ENCODE assay signal across 28 mouse cellular contexts in genomic region chr16:92685766-92686315, GRCm38 (mm10).
DNase-seq lines count a peak whose midpoint lies in the region; ATAC-seq and TF ChIP-seq lines count a peak whose summit lies in the region.
"Had no signal": no experiment of that assay in that cellular context is flagged by ENCODE, and none has a peak within 500 bp of the region (broad histone marks: within the 10 kb centered on the region; RNA-seq: fewer than 3 reads in every experiment).

No protein-coding gene starts in this region.

- peaks cover 4% of the 10 kb centered on the region; the same call in 1 of the 2 replicates for H3K27me3 ChIP-seq in intestine, embryonic 16.5 days (replicated peaks; ENCODE audit: control insufficient read depth, insufficient read depth, low read length)
- peaks cover 6% of the 10 kb centered on the region; the same call in 1 of the 2 replicates for H3K27me3 ChIP-seq in intestine, embryonic 15.5 days (replicated peaks)
- no peaks in the 10 kb centered on the region; the same call in 1 of the 2 replicates for H3K27me3 ChIP-seq in embryonic facial prominence, embryonic 13.5 days
- H3K27me3 ChIP-seq in stomach, embryonic 15.5 days (replicated peaks): no peaks in the 10 kb centered on the region
- H3K27me3 ChIP-seq: CH12.LX; liver, embryonic 12.5 days; megakaryocyte, embryonic 14.5 days had no signal

- H3K4me3 ChIP-seq in intestine, embryonic 16.5 days (ENCODE audit: low read length): no peak overlapping the region
- no peak overlapping the region for H3K4me3 ChIP-seq in intestine, embryonic 15.5 days (replicated peaks)
- H3K4me3 ChIP-seq in lung, adult 2 months (replicated peaks; ENCODE audit: extremely low read depth, low read depth, low read length): no peak overlapping the region
- H3K4me3 ChIP-seq in embryonic facial prominence, embryonic 13.5 days: no peak overlapping the region
- no peak overlapping the region for H3K4me3 ChIP-seq in stomach, embryonic 15.5 days (replicated peaks)
- H3K4me3 ChIP-seq: forebrain, embryonic 10.5 days; gastrocnemius, adult 2 months; heart, adult 2 months; heart, embryonic 12.5 days; layer of hippocampus, adult 2 months; liver, embryonic 12.5 days; megakaryocyte, embryonic 14.5 days had no signal

- ATAC-seq in intestine, embryonic 16.5 days: 0 out of 2 replicates have a peak, but pooled peaks have one; percentile 18
- no peak for ATAC-seq in intestine, embryonic 15.5 days
- no peak for ATAC-seq in embryonic facial prominence, embryonic 13.5 days (ENCODE audit: insufficient number of reproducible peaks, insufficient read depth, low FRiP score, low TSS enrichment, low read depth)
- no peak for ATAC-seq in stomach, embryonic 15.5 days (ENCODE audit: insufficient read depth, low FRiP score, low read depth)
- ATAC-seq: forebrain, embryonic 16.5 days; liver, embryonic 12.5 days; liver, postnatal 0 days had no signal

- WGBS in intestine, embryonic 16.5 days: 41% methylated on average over 6 of the region's 6 CpGs
- 45% methylated on average over 6 of the region's 6 CpGs for WGBS in intestine, embryonic 15.5 days
- WGBS in lung, adult 2 months: 48% methylated on average over 6 of the region's 6 CpGs
- WGBS in embryonic facial prominence, embryonic 13.5 days: 41% methylated on average over 6 of the region's 6 CpGs
- WGBS in stomach, embryonic 15.5 days: 42% methylated on average over 6 of the region's 6 CpGs

- TF ChIP-seq POLR2A in lung, adult 2 months (IDR thresholded peaks at IDR 0.05; ENCODE audit: borderline replicate concordance, extremely low read depth, low read depth, low read length): no peak

- H3K4me2 ChIP-seq in intestine, embryonic 16.5 days (ENCODE audit: low read depth, low read length): no peak overlapping the region
- no peak overlapping the region; the same call in 1 of the 2 replicates for H3K4me2 ChIP-seq in intestine, embryonic 15.5 days (replicated peaks)
- H3K4me2 ChIP-seq in embryonic facial prominence, embryonic 13.5 days: no peak overlapping the region
- no peak overlapping the region for H3K4me2 ChIP-seq in stomach, embryonic 15.5 days
- H3K4me2 ChIP-seq: heart, embryonic 12.5 days; hindbrain, embryonic 14.5 days; liver, embryonic 12.5 days had no signal

- H3K9me3 ChIP-seq in intestine, embryonic 16.5 days (ENCODE audit: control insufficient read depth, low read length): no peaks in the 10 kb centered on the region
- no peaks in the 10 kb centered on the region for H3K9me3 ChIP-seq in intestine, embryonic 15.5 days
- no peaks in the 10 kb centered on the region for H3K9me3 ChIP-seq in embryonic facial prominence, embryonic 13.5 days
- no peaks in the 10 kb centered on the region for H3K9me3 ChIP-seq in stomach, embryonic 15.5 days
- H3K9me3 ChIP-seq: forebrain, embryonic 10.5 days; G1E; heart, embryonic 12.5 days; liver, embryonic 12.5 days; megakaryocyte, embryonic 14.5 days had no signal

- peaks cover 14% of the 10 kb centered on the region for H3K4me1 ChIP-seq in intestine, embryonic 16.5 days (ENCODE audit: control insufficient read depth, insufficient read depth, low read length)
- 0 out of 2 replicates have a peak, but pooled peaks cover 11% of the 10 kb centered on the region for H3K4me1 ChIP-seq in intestine, embryonic 15.5 days (replicated peaks)
- peaks cover 8% of the 10 kb centered on the region; the same call in 1 of the 2 replicates for H3K4me1 ChIP-seq in lung, adult 2 months (ENCODE audit: control insufficient read depth, insufficient read depth, low read length)
- H3K4me1 ChIP-seq in embryonic facial prominence, embryonic 13.5 days: peaks cover 44% of the 10 kb centered on the region
- peaks cover 13% of the 10 kb centered on the region for H3K4me1 ChIP-seq in stomach, embryonic 15.5 days

- H3K36me3 ChIP-seq in intestine, embryonic 16.5 days (ENCODE audit: control insufficient read depth, insufficient read depth, low read length): no peaks in the 10 kb centered on the region
- no peaks in the 10 kb centered on the region for H3K36me3 ChIP-seq in intestine, embryonic 15.5 days
- peaks cover 54% of the 10 kb centered on the region for H3K36me3 ChIP-seq in embryonic facial prominence, embryonic 13.5 days
- no peaks in the 10 kb centered on the region for H3K36me3 ChIP-seq in stomach, embryonic 15.5 days
- H3K36me3 ChIP-seq: forebrain, embryonic 10.5 days; heart, embryonic 12.5 days had no signal

- TF ChIP-seq CTCF in lung, adult 2 months (IDR thresholded peaks at IDR 0.05; ENCODE audit: insufficient read depth, low read length): no peak

- DNase-seq in lung, postnatal 4 days: peak; percentile 16 to 29
- DNase-seq in lung, adult 2 months: no peak
- no peak for DNase-seq in c-Kit-positive CD71-positive TER-119-positive erythroid progenitor cells, embryonic 14.5 days (ENCODE audit: low spot score)
- no peak for DNase-seq in gastrocnemius, postnatal 14 days
- DNase-seq: adrenal gland, postnatal 25 days; cerebellum, adult 18-20 months; cerebellum, postnatal 10 days; gastrocnemius, adult 2 months; heart, adult 2 months; heart, postnatal 4 days; kidney, adult 18-20 months; kidney, postnatal 36 days; liver, postnatal 0 days; midbrain, embryonic 14.5 days; right cerebral cortex, postnatal 25 days had no signal

- intact Hi-C loops in gastrocnemius, postnatal 14 days (cut with DNase I; ENCODE audit: low total_unique reads): no loop called here

- H3K27ac ChIP-seq in intestine, embryonic 16.5 days (ENCODE audit: low read length): no peak overlapping the region
- H3K27ac ChIP-seq in intestine, embryonic 15.5 days: no peak overlapping the region
- peak overlapping the region; percentile 49; the same call in 1 of the 2 replicates for H3K27ac ChIP-seq in embryonic facial prominence, embryonic 13.5 days
- peak overlapping the region; percentile 44; the same call in 1 of the 2 replicates for H3K27ac ChIP-seq in stomach, embryonic 15.5 days
- H3K27ac ChIP-seq: forebrain, embryonic 10.5 days; gastrocnemius, adult 2 months; heart, adult 2 months; hindbrain, embryonic 14.5 days; layer of hippocampus, adult 2 months; liver, embryonic 12.5 days had no signal

- no peak overlapping the region for H3K9ac ChIP-seq in intestine, embryonic 16.5 days (ENCODE audit: low read depth, low read length)
- H3K9ac ChIP-seq in intestine, embryonic 15.5 days: no peak overlapping the region
- no peak overlapping the region for H3K9ac ChIP-seq in embryonic facial prominence, embryonic 13.5 days
- H3K9ac ChIP-seq in stomach, embryonic 15.5 days: no peak overlapping the region
- H3K9ac ChIP-seq: heart, embryonic 12.5 days; hindbrain, embryonic 14.5 days; liver, embryonic 12.5 days; liver, postnatal 0 days had no signal

Comparison
In these comparisons a context has a peak if more than half of its experiments do, and no peak if none do; other contexts are left out.
1. DNase-seq: peak in lung, postnatal 4 days (2 of 2); none in lung, adult 2 months (single experiment), c-Kit-positive CD71-positive TER-119-positive erythroid progenitor cells, embryonic 14.5 days (single experiment) and gastrocnemius, postnatal 14 days (single experiment).
2. H3K27ac ChIP-seq: peak in embryonic facial prominence, embryonic 13.5 days (single experiment) and stomach, embryonic 15.5 days (single experiment); none in intestine, embryonic 16.5 days (single experiment) and intestine, embryonic 15.5 days (single experiment).